Mouse (Mus musculus): ENCODE data around the gene Exosc10. TPM values are rescaled to one million over a fixed set of nuclear protein-coding genes. Genes with fewer than 3 reads are reported as not detected.

The Exosc10 gene
- polyA plus RNA-seq, 1 experiment from 2014 or later: 99.7 TPM

DNA sequence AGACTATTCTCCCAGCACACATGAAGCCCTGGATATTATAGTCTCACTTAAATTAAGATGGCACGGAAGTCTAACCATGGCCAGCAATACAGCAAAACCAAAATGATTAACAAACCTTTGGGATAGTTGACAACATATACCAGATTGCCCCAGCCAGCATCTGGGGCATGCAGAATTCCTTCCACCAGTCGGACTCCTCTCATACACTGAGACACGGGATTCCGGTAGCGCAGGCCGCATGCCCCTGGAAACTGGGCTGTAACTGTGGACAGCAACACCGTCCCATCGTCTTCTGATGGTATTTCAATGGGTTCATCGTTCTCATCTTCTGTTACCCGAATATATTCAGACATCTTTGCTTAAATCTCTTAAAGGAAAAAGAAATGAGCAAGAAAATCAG is 66.8 kb downstream of the Exosc10 start:
- Histone ChIP-seq H3K9ac (ENCODE audit: low read length) (no peak overlapping the region), H3K9me3 (replicated peaks; ENCODE audit: control insufficient read depth, low read length) (no peaks in the 10 kb centered on the region), H3K36me3 (ENCODE audit: control insufficient read depth, insufficient read depth, low read length) (peaks cover 51% of the 10 kb centered on the region), H3K27me3 (replicated peaks; ENCODE audit: control insufficient read depth, insufficient read depth, low read length) (no peaks in the 10 kb centered on the region), H3K4me2 (ENCODE audit: low read length) (peak overlapping the region; percentile 91), H3K4me1 (ENCODE audit: control insufficient read depth, insufficient read depth, low read length) (peaks cover 10% of the 10 kb centered on the region), H3K27ac (ENCODE audit: low read depth, low read length) (no peak overlapping the region), H3K4me3 (ENCODE audit: low read depth, low read length) (peak overlapping the region; percentile 100; the same call in 1 of the 2 replicates)
- DNase-seq (ENCODE audit: low spot score): no peak
- WGBS: 87% methylated on average over 10 of the region's 10 CpGs
- ATAC-seq: no peak

DNA sequence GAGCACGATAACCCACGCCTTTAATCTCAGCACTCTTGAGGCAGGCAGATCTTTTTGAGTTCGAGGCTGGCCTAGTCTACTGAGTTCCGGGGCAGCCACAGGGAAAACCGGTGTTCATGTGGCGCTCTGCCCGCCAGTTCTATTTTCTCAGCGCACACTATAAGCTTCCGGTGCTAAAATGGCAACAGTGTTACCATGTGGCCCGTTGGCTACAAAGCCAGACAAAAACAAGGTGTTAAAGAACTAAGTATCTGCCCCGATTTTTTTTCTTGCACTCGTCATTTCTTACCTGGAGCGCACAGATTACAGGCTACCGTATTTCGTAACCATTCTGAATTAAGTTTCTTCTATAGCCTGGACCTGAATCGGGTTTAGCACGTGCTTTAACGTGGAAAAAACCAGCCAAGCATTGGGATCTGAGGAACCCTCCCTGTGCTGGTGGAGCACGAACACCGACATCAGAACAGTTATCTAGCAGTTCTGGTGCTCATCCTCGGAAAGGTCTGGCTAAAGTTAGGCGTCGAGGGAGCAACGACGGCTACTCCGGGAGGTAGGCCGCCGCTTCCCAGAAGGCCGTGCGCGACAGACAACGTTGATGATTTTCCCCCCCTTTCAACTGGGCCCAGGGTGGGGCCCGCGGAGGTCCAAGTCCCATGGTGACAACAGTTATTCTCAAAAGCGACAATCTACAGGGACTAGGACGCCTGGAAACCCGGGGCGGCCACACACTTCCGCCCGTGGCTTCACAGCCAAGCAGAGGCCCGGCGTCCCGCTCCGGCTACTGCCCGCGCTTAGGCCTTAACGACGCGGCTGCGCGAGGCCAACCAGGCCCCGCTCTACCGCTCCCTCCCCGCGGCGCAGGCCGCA is 67.8 kb downstream of the Exosc10 start:
- Histone ChIP-seq H3K9ac (ENCODE audit: low read length) (peak overlapping the region; percentile 99), H3K27me3 (replicated peaks; ENCODE audit: control insufficient read depth, insufficient read depth, low read length) (no peaks in the 10 kb centered on the region), H3K9me3 (replicated peaks; ENCODE audit: control insufficient read depth, low read length) (no peaks in the 10 kb centered on the region), H3K36me3 (ENCODE audit: control insufficient read depth, insufficient read depth, low read length) (peaks cover 43% of the 10 kb centered on the region), H3K4me2 (ENCODE audit: low read length) (peak overlapping the region; percentile 91), H3K4me1 (ENCODE audit: control insufficient read depth, insufficient read depth, low read length) (peaks cover 10% of the 10 kb centered on the region), H3K27ac (ENCODE audit: low read depth, low read length) (peak overlapping the region; percentile 96), H3K4me3 (ENCODE audit: low read depth, low read length) (peak overlapping the region; percentile 100)
- DNase-seq (ENCODE audit: low spot score) (peak; percentile 62), ATAC-seq (peak; percentile 70)
- WGBS: under 1% methylated on average over 57 of the region's 57 CpGs

DNA sequence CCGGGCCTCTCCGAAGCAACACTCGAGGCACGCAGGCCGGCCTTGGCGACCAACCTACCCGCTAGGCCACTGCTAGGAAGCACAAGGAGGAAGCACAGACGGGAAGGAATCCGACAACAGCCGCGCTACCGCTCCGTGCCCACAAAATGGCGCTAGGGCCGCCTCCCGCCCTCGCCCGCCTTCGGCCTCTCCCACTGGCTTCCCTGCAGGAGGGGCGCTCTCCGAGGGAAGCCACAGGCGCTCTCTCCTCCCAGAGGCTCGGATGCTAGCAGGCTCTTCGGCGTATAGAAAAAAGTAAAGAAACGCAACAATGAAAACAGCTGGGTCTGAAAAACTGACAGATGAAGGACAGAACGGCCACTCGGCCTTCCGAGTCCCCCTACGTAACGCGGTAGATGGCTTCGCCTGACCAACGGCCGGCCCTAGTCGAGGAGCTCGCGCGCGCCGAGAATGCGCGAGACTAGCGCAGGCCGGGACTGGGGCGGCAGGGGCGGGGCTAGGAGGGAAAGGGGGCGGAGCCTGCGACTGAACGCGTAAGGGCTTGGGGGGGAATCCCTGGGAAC is 68.5 kb downstream of the Exosc10 start, which contains the start of gene Tardbp:
TSS of gene Tardbp (minus strand) at position 397 of the 563 bp plus-strand sequence.
- H3K27me3 ChIP-seq (replicated peaks; ENCODE audit: control insufficient read depth, insufficient read depth, low read length): no peaks in the 10 kb centered on the region
- WGBS: under 1% methylated on average over 51 of the region's 51 CpGs
- peaks cover 36% of the 10 kb centered on the region for H3K36me3 ChIP-seq (ENCODE audit: control insufficient read depth, insufficient read depth, low read length)
- peak; percentile 98 for ATAC-seq
- H3K27ac ChIP-seq (ENCODE audit: low read depth, low read length): peak within 1 kb of the TSS; percentile 96
- peak within 1 kb of the TSS; percentile 99 for H3K9ac ChIP-seq (ENCODE audit: low read length)
- peak within 1 kb of the TSS; percentile 91 for H3K4me2 ChIP-seq (ENCODE audit: low read length)
- H3K4me1 ChIP-seq (ENCODE audit: control insufficient read depth, insufficient read depth, low read length): peaks cover 10% of the 10 kb centered on the region
- peak; percentile 98 for DNase-seq (ENCODE audit: low spot score)
- H3K9me3 ChIP-seq (replicated peaks; ENCODE audit: control insufficient read depth, low read length): no peaks in the 10 kb centered on the region
- H3K4me3 ChIP-seq (ENCODE audit: low read depth, low read length): peak within 1 kb of the TSS; percentile 100

DNA sequence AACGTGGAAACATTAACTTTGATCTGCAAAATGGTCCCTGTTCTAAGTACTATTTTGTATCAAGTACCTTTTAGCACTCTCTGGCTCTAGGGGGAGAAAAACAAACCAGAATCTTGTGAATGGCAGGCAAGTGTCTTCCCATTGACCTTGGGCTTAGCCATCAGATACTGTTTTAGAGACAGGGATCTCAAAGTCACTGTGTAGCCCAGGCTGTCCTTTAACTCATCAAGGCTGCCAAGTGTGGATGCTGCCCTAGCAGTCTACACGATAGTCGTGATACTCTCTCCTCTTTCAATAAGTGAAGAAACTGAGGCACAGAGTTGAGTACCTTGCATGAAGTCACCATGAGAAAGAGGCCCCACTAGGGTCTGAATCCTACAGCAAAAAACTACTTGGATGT is 69.0 kb downstream of the Exosc10 start:
- Histone ChIP-seq H3K9ac (ENCODE audit: low read length) (peak overlapping the region; percentile 53; the same call in 1 of the 2 replicates), H3K36me3 (ENCODE audit: control insufficient read depth, insufficient read depth, low read length) (peaks cover 30% of the 10 kb centered on the region), H3K27me3 (replicated peaks; ENCODE audit: control insufficient read depth, insufficient read depth, low read length) (no peaks in the 10 kb centered on the region), H3K4me2 (ENCODE audit: low read length) (peak overlapping the region; percentile 91), H3K4me1 (ENCODE audit: control insufficient read depth, insufficient read depth, low read length) (peaks cover 10% of the 10 kb centered on the region), H3K27ac (ENCODE audit: low read depth, low read length) (no peak overlapping the region), H3K4me3 (ENCODE audit: low read depth, low read length) (peak overlapping the region; percentile 100; the same call in 1 of the 2 replicates), H3K9me3 (replicated peaks; ENCODE audit: control insufficient read depth, low read length) (no peaks in the 10 kb centered on the region)
- ATAC-seq (peak; percentile 13), DNase-seq (ENCODE audit: low spot score) (no peak)
- WGBS: 63% methylated on average over 3 of the region's 3 CpGs

Other genes starting within 250 kb of the Exosc10 start
- 14.2 and 14.6 TPM in 2 replicates for gene Ubiad1, start 113.7 kb upstream of the Exosc10 start, polyA plus RNA-seq (2014; fragmentation: Nextera tagmentation; extraction: Ambion mirVana)
- 22.2 and 24.4 TPM in 2 replicates for gene Mtor, start 109.8 kb upstream of the Exosc10 start, polyA plus RNA-seq (2014; fragmentation: Nextera tagmentation; extraction: Ambion mirVana)
- 0.15 and 0.30 TPM in 2 replicates for gene Angptl7, start 58.0 kb upstream of the Exosc10 start, polyA plus RNA-seq (2014; fragmentation: Nextera tagmentation; extraction: Ambion mirVana)
- 168 and 179 TPM in 2 replicates for gene Srm, start 33.1 kb downstream of the Exosc10 start, polyA plus RNA-seq (2014; fragmentation: Nextera tagmentation; extraction: Ambion mirVana)
- 0.25 TPM in 1 of 2 replicates, not detected in the other for gene Masp2, start 44.1 kb downstream of the Exosc10 start, polyA plus RNA-seq (2014; fragmentation: Nextera tagmentation; extraction: Ambion mirVana)
- 127 and 131 TPM in 2 replicates for gene Tardbp, start 68.6 kb downstream of the Exosc10 start, polyA plus RNA-seq (2014; fragmentation: Nextera tagmentation; extraction: Ambion mirVana)
- not detected in 2 replicates for gene Gm572, start 84.9 kb downstream of the Exosc10 start, polyA plus RNA-seq (2014; fragmentation: Nextera tagmentation; extraction: Ambion mirVana)
- gene Casz1, start 246.0 kb downstream of the Exosc10 start, polyA plus RNA-seq (2014; fragmentation: Nextera tagmentation; extraction: Ambion mirVana): 0.57 and 1.1 TPM in 2 replicates